Mouse (Mus musculus) naive thymus-derived CD4-positive, alpha-beta T cell, adult 5 months (primary cell): ENCODE measurements around the gene Meis1. TPM values are rescaled to one million over a fixed set of nuclear protein-coding genes. Genes with fewer than 3 reads are reported as not detected.

Source experiments
- polyA plus RNA-seq: library from polyadenylated mRNA; unstranded; fragments of 100-300 nt; shearing (Covaris generic); gene quantifications from one replicate; pipeline ENCODE4 v1.2.1, GENCODE M21; 2017

The Meis1 gene
- not detected for polyA plus RNA-seq

GRCm38 (mm10) chr11:19018489-19019203 lies at the start of gene Meis1:
Gene Meis1, minus strand, starts transcription at chr11:19018985.

